Mouse (Mus musculus): ENCODE results near the gene Sh3gl2. TPM values are rescaled to one million over a fixed set of nuclear protein-coding genes. Genes with fewer than 3 reads are reported as not detected.

Sh3gl2 gene
- polyA plus RNA-seq, 1 experiment from 2014 or later, result 0.03 TPM

DNA sequence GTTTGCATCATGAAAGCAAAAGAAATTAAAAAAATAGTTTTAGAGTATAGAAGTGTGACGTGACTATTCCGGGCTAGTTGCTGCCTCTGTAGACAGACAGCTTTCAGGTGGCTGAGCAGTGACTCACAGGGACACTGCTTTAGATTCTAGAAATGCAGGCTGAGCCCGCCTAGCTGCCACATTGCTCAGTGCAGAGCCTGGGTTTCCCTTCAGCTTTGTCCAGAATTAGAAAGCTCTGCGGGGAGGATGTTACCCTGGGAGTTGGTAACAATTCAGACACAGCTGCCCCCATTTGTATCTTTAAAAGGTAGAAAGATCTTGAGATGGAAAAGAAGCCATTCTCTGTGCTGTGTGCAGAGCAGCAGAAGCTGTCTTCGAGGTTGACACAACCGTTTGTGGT is 166.1 kb downstream of the Sh3gl2 start:
- TF ChIP-seq CTCF (IDR thresholded peaks at IDR 0.05), result no peak
- no peak for ATAC-seq
- POLR2A ChIA-PET, result no interaction called here
- H3K27me3 ChIP-seq, result peaks cover 7% of the 10 kb centered on the region
- CTCF ChIA-PET, result no interaction called here
- no peak for DNase-seq (ENCODE audit: low read depth, low spot score)
- in situ Hi-C loops (cut with MboI; ENCODE audit: low pct_unique_long_range_greater_than_20kb), result loop anchor here (10.0 kb wide), 1 partner anchor 196 kb away; no protein-coding TSS in a partner anchor

GRCm38 (mm10) chr4:85374801-85375200 is 169.9 kb downstream of the Sh3gl2 start:
- H3K27me3 ChIP-seq, result no peaks in the 10 kb centered on the region
- CTCF ChIA-PET, result no interaction called here
- DNase-seq (ENCODE audit: low read depth, low spot score), result no peak
- POLR2A ChIA-PET, result no interaction called here
- no peak for TF ChIP-seq CTCF (IDR thresholded peaks at IDR 0.05)
- no peak for ATAC-seq
- in situ Hi-C loops (cut with MboI; ENCODE audit: low pct_unique_long_range_greater_than_20kb), result loop anchor here (10.0 kb wide), 1 partner anchor 200 kb away; no protein-coding TSS in a partner anchor

- in situ Hi-C loops (cut with MboI; ENCODE audit: low pct_unique_long_range_greater_than_20kb), result loop anchor here (10.0 kb wide), 1 partner anchor 201 kb away; no protein-coding TSS in a partner anchor
- no peak for DNase-seq (ENCODE audit: low read depth, low spot score)
- ATAC-seq, result no peak
- TF ChIP-seq CTCF (IDR thresholded peaks at IDR 0.05), result no peak
- CTCF ChIA-PET, result no interaction called here
- H3K27me3 ChIP-seq, result no peaks in the 10 kb centered on the region
- POLR2A ChIA-PET, result no interaction called here
Observed at GRCm38 (mm10) chr4:85376187-85376586, 171.3 kb downstream of the Sh3gl2 start.

DNA sequence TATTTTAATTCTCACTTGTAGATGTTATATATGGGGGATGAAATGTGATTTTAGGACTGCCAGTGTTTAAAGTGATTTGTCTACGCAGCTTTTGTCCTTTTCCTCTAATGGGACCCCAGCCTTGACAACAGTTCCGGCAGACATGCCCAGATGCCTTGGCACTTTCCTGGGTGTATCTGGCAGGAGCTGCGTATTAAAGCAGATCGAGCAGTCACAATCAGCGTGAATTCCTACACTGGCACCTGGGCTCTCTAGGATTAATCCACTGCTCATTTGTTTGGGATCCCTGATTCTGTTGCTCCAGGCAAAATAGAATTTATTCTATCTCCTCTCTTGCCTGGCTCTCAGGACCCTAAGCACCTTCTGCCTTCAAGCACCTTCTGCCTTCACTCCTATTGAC is 171.7 kb downstream of the Sh3gl2 start:
- no peaks in the 10 kb centered on the region for H3K27me3 ChIP-seq
- DNase-seq (ENCODE audit: low read depth, low spot score) (no peak), ATAC-seq (no peak)
- in situ Hi-C loops (cut with MboI; ENCODE audit: low pct_unique_long_range_greater_than_20kb), result loop anchor here (10.0 kb wide), 1 partner anchor 202 kb away; no protein-coding TSS in a partner anchor
- ChIA-PET POLR2A (no interaction called here), CTCF (no interaction called here)
- no peak for TF ChIP-seq CTCF (IDR thresholded peaks at IDR 0.05)

- DNase-seq (ENCODE audit: low read depth, low spot score), result no peak
- ATAC-seq, result no peak
- TF ChIP-seq CTCF (IDR thresholded peaks at IDR 0.05), result no peak
- H3K27me3 ChIP-seq, result peaks cover 15% of the 10 kb centered on the region
- in situ Hi-C loops (cut with MboI; ENCODE audit: low pct_unique_long_range_greater_than_20kb), result loop anchor here (10.0 kb wide), 1 partner anchor 230 kb away; no protein-coding TSS in a partner anchor
- CTCF ChIA-PET, result no interaction called here
- POLR2A ChIA-PET, result no interaction called here
Observed at GRCm38 (mm10) chr4:85385241-85385640, 180.3 kb downstream of the Sh3gl2 start.

- peaks cover 17% of the 10 kb centered on the region for H3K27me3 ChIP-seq
- no peak for TF ChIP-seq CTCF (IDR thresholded peaks at IDR 0.05)
- in situ Hi-C loops (cut with MboI; ENCODE audit: low pct_unique_long_range_greater_than_20kb), result loop anchor here (10.0 kb wide), 1 partner anchor 233 kb away; no protein-coding TSS in a partner anchor
- DNase-seq (ENCODE audit: low read depth, low spot score), result no peak
- no peak for ATAC-seq
- ChIA-PET POLR2A (no interaction called here), CTCF (no interaction called here)
Observed at GRCm38 (mm10) chr4:85387676-85388075, 182.8 kb downstream of the Sh3gl2 start.

DNA sequence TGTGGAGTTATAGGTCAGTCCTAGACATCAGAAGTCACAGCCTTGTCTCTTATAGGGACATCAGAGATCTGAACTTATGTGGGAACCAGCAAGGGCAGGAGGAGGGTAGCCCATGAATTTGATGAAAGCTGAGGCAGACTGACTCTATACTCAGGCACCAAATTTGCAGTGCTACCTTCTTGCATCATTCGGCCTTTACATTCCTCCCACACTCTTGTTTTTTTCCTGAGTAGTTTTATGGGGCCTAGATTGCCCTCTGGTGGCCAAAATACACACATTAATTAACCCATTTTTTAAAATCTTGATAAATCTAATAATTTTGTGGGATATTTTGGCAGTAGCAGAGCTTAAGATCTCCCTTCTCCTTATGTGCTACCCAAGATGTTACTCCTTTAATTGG is 186.9 kb downstream of the Sh3gl2 start:
- no peak for TF ChIP-seq CTCF (IDR thresholded peaks at IDR 0.05)
- ChIA-PET CTCF (interaction anchor here (0.9 kb wide), 1 partner anchor 11 kb away, joined by 3 read pairs; no protein-coding TSS in a partner anchor), POLR2A (no interaction called here)
- no peak for DNase-seq (ENCODE audit: low read depth, low spot score)
- ATAC-seq, result no peak
- in situ Hi-C loops (cut with MboI; ENCODE audit: low pct_unique_long_range_greater_than_20kb), result no loop called here
- peaks cover 13% of the 10 kb centered on the region for H3K27me3 ChIP-seq

GRCm38 (mm10) chr4:85398765-85399164 is 193.8 kb downstream of the Sh3gl2 start:
- no peak for TF ChIP-seq CTCF (IDR thresholded peaks at IDR 0.05)
- POLR2A ChIA-PET, result no interaction called here
- no peak for DNase-seq (ENCODE audit: low read depth, low spot score)
- no peaks in the 10 kb centered on the region for H3K27me3 ChIP-seq
- in situ Hi-C loops (cut with MboI; ENCODE audit: low pct_unique_long_range_greater_than_20kb), result no loop called here
- no peak for ATAC-seq
- CTCF ChIA-PET, result no interaction called here

GRCm38 (mm10) chr4:85402823-85403222 is 197.9 kb downstream of the Sh3gl2 start:
- TF ChIP-seq CTCF (IDR thresholded peaks at IDR 0.05), result peak; percentile 59
- ATAC-seq, result no peak
- POLR2A ChIA-PET, result no interaction called here
- in situ Hi-C loops (cut with MboI; ENCODE audit: low pct_unique_long_range_greater_than_20kb), result no loop called here
- CTCF ChIA-PET, result interaction anchor here (1.1 kb wide), 1 partner anchor 11 kb away, joined by 3 read pairs; no protein-coding TSS in a partner anchor
- H3K27me3 ChIP-seq, result no peaks in the 10 kb centered on the region
- no peak for DNase-seq (ENCODE audit: low read depth, low spot score)

- DNase-seq (ENCODE audit: low read depth, low spot score) (no peak), ATAC-seq (no peak)
- peak; percentile 65 for TF ChIP-seq CTCF (IDR thresholded peaks at IDR 0.05)
- ChIA-PET CTCF (interaction anchor here (0.6 to 2.1 kb wide), 5 partner anchors 11 to 397 kb away, joined by 3 to 17 read pairs (median 5); no protein-coding TSS in a partner anchor), POLR2A (no interaction called here)
- H3K27me3 ChIP-seq, result no peaks in the 10 kb centered on the region
- in situ Hi-C loops (cut with MboI; ENCODE audit: low pct_unique_long_range_greater_than_20kb), result no loop called here
Observed at GRCm38 (mm10) chr4:85404424-85405194, 199.7 kb downstream of the Sh3gl2 start.

- DNase-seq (ENCODE audit: low read depth, low spot score) (no peak), ATAC-seq (no peak)
- TF ChIP-seq CTCF (IDR thresholded peaks at IDR 0.05), result no peak
- ChIA-PET POLR2A (no interaction called here), CTCF (interaction anchor here (0.6 to 2.1 kb wide), 5 partner anchors 10 to 396 kb away, joined by 3 to 17 read pairs (median 5); no protein-coding TSS in a partner anchor)
- no peaks in the 10 kb centered on the region for H3K27me3 ChIP-seq
- in situ Hi-C loops (cut with MboI; ENCODE audit: low pct_unique_long_range_greater_than_20kb), result no loop called here
Observed at GRCm38 (mm10) chr4:85405276-85405675, 200.3 kb downstream of the Sh3gl2 start.
